Mouse (Mus musculus): ENCODE results near the gene Cyp2b13. TPM values are rescaled to one million over a fixed set of nuclear protein-coding genes. Genes with fewer than 3 reads are reported as not detected.
"Not testable (repeated sequence)": the region's sequence is repeated elsewhere in the genome, so short reads cannot be mapped to it uniquely, and the experiment has no call there.

The Cyp2b13 gene
- not detected for total RNA-seq (2021)
- long read RNA-seq, experiment 1 = 0 reads
- long read RNA-seq, experiment 2 = 0 reads

GRCm38 (mm10) chr7:26061197-26061596 lies at the start of gene Cyp2b13:
TSS of gene Cyp2b13 (plus strand) at chr7:26061497.
- intact Hi-C loops (cut with DNase I; ENCODE audit: low total_unique reads); DNase-seq: not testable (repeated sequence)

GRCm38 (mm10) chr7:26019814-26020332 lies 41.4 kb upstream of the Cyp2b13 start:
- intact Hi-C loops (cut with DNase I; ENCODE audit: low total_unique reads); DNase-seq: not testable (repeated sequence)

- not testable (repeated sequence) for DNase-seq
These were observed 6.2 kb upstream of the Cyp2b13 start for GRCm38 (mm10) chr7:26054885-26055630.

GRCm38 (mm10) chr7:26071677-26072076 lies 10.4 kb downstream of the Cyp2b13 start:
- DNase-seq; intact Hi-C loops (cut with DNase I; ENCODE audit: low total_unique reads): not testable (repeated sequence)

More at GRCm38 (mm10) chr7:26054885-26055630, 6.2 kb upstream of the Cyp2b13 start:
- intact Hi-C loops (cut with DNase I; ENCODE audit: low total_unique reads) = not testable (repeated sequence)

GRCm38 (mm10) chr7:26082595-26082994 lies 21.3 kb downstream of the Cyp2b13 start:
- DNase-seq = no peak
- intact Hi-C loops (cut with DNase I; ENCODE audit: low total_unique reads) = loop anchor here (2.0 kb wide), 1 partner anchor 102 kb away; no protein-coding TSS in a partner anchor

- intact Hi-C loops (cut with DNase I; ENCODE audit: low total_unique reads) = no loop called here
- no peak for DNase-seq
These were observed 26.1 kb downstream of the Cyp2b13 start for GRCm38 (mm10) chr7:26087391-26087790.

- DNase-seq; intact Hi-C loops (cut with DNase I; ENCODE audit: low total_unique reads): not testable (repeated sequence)
These were observed 27.3 kb downstream of the Cyp2b13 start for GRCm38 (mm10) chr7:26088578-26088977.

GRCm38 (mm10) chr7:26139623-26140022 lies 78.3 kb downstream of the Cyp2b13 start:
- intact Hi-C loops (cut with DNase I; ENCODE audit: low total_unique reads); DNase-seq: not testable (repeated sequence)

GRCm38 (mm10) chr7:26143657-26144056 lies 82.4 kb downstream of the Cyp2b13 start:
- intact Hi-C loops (cut with DNase I; ENCODE audit: low total_unique reads); DNase-seq: not testable (repeated sequence)

Other genes starting within 250 kb of the Cyp2b13 start
- under 1 TPM; 0.16 to 0.43 TPM for gene Cyp2s1, start 244.6 kb upstream of the Cyp2b13 start, total RNA-seq (2021)
- gene Cyp2b10, start 163.9 kb upstream of the Cyp2b13 start, total RNA-seq (2021) = not detected
- gene Cyp2b9, start 111.9 kb downstream of the Cyp2b13 start, total RNA-seq (2021) = not detected
- gene Vmn1r184, start 198.8 kb downstream of the Cyp2b13 start, total RNA-seq (2021) = not detected
- gene Cyp2a4, start 245.7 kb downstream of the Cyp2b13 start, total RNA-seq (2021) = not detected

All from gastrocnemius, postnatal 14 days (tissue).